Mouse (Mus musculus): ENCODE data around the gene Gm21820. TPM values are rescaled to one million over a fixed set of nuclear protein-coding genes. Genes with fewer than 3 reads are reported as not detected.
"Not testable (repeated sequence)": the region's sequence is repeated elsewhere in the genome, so short reads cannot be mapped to it uniquely, and the experiment has no call there.

Gene Gm21820
- polyA plus RNA-seq (2012; ENCODE audit: insufficient read depth, insufficient read length, low replicate concordance, missing spikeins): not detected in 2 replicates

DNA sequence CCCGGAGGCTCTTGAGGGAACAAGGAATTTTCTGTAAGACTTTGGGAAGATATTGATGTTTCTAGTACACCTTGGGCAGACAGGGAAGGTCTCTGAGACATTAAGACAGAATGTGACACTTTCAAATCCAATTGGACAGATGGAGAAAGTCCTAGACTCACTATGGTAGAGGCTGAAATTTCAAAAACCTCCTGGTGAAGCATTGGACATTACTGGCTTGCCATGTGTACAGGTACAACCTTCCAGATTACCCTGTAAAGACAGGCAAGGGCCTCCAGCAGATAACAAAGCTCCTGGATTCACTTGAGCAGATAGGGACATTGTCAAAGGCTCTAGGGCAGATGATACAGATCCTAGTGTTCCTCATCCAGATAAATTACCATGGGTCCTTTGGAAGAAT lies at the start of gene Gm21820:
Gm21820 (minus strand) TSS at position 101 of the 400 bp plus-strand sequence.
- not testable (repeated sequence) for H3K4me3 ChIP-seq (ENCODE audit: insufficient read depth, low read depth, low read length); H3K27ac ChIP-seq (ENCODE audit: insufficient read depth, low read depth, low read length); H3K4me1 ChIP-seq (ENCODE audit: control insufficient read depth, insufficient read depth, low read length)
- WGBS: 73% methylated on average over 1 of the region's 1 CpGs

Other genes starting within 250 kb of the Gm21820 start
- not detected in 2 replicates for gene Gm20918, start 205.5 kb downstream of the Gm21820 start, polyA plus RNA-seq (2012; ENCODE audit: insufficient read depth, insufficient read length, low replicate concordance, missing spikeins)

All from olfactory bulb, adult 2 months (tissue).